Mouse (Mus musculus) kidney, postnatal 25 days (tissue): ENCODE data around the gene Zfp319.
A peak's percentile ranks its signal among the peaks of the same experiment; 100 is the strongest.

ENCODE experiments used
- DNase-seq, 2 experiments: peaks; one replicate each; pipeline ENCODE4 v3.0.0; 2021; ENCODE audit warnings: mixed read lengths in 2 of 2

Gene Zfp319

DNA sequence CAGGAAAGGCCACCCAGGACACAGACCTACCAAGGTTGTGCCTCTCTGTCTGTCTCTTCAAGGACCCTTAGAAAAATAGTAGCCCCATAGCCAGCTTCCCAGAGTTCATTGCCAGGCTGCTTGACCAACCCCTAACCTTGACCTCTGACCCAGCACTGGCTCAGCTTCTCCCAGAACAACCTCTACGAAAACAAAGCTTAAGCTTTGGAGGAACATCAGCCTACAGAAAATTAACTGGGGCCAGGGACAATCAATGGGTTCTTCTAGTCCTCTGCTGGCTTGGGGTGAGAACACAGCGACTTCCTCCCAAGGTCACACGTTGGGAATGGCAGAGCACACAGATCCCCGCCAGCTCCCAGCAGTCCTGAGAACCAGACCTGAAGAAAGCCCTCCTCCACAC is 26.2 kb downstream of the Zfp319 start:
- no peak for DNase-seq

DNA sequence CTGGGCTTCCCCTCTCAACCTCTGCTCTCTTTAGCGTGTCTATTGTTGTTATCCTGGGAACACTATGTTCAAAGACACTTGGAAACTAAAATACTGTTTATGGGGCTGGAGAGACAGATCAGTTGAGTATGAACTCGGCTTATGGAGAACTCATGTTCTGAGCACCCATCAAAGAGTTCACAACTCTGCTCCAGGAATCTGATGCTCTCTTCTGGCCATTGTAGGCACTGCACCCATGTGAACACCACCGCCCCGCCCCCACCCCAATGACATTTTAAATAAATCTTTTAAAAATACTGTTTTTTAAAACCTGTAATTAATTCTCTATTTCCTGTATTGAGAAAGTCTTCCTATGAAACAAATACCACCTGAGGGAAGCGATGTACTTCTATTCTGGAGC is 29.3 kb downstream of the Zfp319 start:
- peak in 1 of 2 experiments; percentile 70 for DNase-seq

DNA sequence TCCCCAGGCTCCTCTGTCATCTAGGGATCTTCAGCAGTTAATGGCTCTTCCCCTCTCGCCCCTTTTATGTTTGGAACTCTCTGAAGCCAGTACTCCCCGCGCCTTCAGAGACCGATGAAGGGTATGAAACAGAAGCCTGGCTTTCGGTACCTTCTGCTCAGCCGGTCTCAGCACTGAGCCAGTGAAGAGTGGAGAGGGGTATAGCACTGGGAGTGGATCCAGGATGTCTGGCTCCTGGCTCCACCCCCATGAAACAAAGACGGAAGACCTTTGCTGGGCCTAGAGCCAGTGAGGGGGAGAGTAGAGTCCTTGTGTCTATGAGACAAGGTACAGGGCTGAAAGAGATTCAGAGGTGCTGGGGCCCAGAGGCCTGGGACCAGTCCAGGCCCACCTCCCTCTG is 37.9 kb downstream of the Zfp319 start:
- DNase-seq = peak; percentile 64 to 68

DNA sequence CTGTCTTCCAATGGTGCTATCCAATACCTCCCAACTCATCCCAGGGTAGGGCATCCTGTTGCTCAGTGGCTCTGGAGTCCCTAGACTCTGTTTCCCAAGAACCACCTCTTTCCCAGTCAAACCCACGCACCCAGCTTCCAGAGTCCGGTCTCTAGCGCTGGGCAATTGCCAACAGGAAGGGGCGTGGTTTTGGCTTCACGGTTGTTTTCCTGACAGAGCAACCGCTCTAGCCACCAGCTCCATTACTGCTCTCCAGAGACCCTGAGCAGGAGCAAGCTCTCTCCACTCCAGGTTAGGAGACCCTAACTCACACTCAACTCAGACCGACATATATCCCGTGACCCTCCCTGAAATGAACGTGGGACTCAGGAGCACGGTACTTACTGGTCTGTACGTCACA is 38.6 kb downstream of the Zfp319 start:
- DNase-seq = peak; percentile 91 to 96

DNA sequence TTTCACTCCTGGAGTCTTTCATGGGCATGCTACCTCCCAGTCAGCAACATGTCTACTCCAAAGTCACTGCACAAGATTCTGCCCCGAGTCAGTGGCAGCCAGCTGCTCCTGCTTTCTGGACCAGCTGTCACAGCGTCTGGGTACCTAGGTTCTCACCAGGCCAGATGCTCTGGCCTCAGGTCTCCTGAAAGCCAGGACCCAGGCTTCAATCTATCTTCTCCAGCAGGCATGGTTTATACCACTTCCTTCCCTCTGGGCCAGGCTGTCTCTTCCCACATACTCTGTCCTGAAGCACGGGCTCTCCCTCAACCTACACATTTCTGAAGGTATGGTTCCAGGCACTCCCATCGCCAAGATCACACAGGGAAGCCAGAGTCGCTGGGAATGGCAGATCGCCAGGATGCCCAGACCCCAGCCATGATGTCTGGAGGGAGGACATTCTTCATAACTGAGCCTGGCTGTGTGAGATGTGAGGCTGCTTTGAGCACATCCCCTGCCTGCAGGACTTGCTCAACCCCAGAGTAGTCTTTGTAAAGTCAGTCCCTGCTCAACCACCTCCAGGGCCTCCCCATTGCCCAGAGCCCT is 42.6 kb downstream of the Zfp319 start:
- DNase-seq = no peak

DNA sequence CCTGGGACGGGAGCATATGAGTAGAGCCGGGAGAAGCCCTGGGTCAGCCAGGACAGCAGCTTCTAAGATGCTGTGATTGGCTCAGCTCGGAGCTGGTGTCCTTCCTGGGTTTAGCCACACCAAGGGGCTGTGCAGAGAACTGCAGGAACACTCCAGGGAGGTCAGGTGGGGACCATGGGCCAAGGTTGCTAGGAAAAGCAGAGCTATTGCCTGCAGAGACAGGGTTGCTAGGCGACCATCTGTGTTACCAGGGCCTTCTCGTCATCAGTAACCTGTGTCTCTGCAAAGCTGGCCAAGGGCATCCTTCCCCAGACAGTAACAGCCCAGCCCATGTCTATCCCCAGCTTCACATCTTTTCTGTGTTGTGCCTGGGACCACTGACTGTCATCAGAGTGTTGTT is 50.3 kb downstream of the Zfp319 start:
- DNase-seq = no peak
